Mouse (Mus musculus) neural tube, embryonic 12.5 days (tissue): ENCODE data around the gene Cox16. TPM values are rescaled to one million over a fixed set of nuclear protein-coding genes. Genes with fewer than 3 reads are reported as not detected.

Experiments
- ATAC-seq: fragments of 200-750 bp; cut with Nextera tagmentation; 2 replicates; pipeline ENCODE4 v1.8.0; 2017; ENCODE audit warnings: low read depth, mild to moderate bottlenecking, moderate TSS enrichment, moderate library complexity; ENCODE audit not compliant: low FRiP score
- H3K27ac ChIP-seq: fragments of 300-500 bp; sonication (generic); 2 replicates; pipeline ENCODE4 v1.5.1; 2016
- H3K27me3 ChIP-seq: fragments of 300-500 bp; sonication (generic); replicated peaks from 2 replicates; pipeline ENCODE4 v1.6.1; 2016; ENCODE audit warnings: mild to moderate bottlenecking
- H3K36me3 ChIP-seq: fragments of 300-500 bp; sonication (generic); 2 replicates; pipeline ENCODE4 v1.6.1; 2016; ENCODE audit warnings: mild to moderate bottlenecking
- H3K4me1 ChIP-seq: fragments of 300-500 bp; sonication (generic); 2 replicates; pipeline ENCODE4 v1.6.1; 2016
- H3K4me2 ChIP-seq: fragments of 300-500 bp; sonication (generic); replicated peaks from 2 replicates; pipeline ENCODE4 v1.6.1; 2016; ENCODE audit warnings: mild to moderate bottlenecking
- H3K4me3 ChIP-seq: fragments of 300-500 bp; sonication (generic); 2 replicates; pipeline ENCODE4 v1.5.1; 2016
- H3K9ac ChIP-seq: fragments of 300-500 bp; sonication (generic); 2 replicates; pipeline ENCODE4 v1.6.1; 2016; ENCODE audit warnings: mild to moderate bottlenecking
- H3K9me3 ChIP-seq: fragments of 300-500 bp; sonication (generic); 2 replicates; pipeline ENCODE4 v1.6.1; 2016; ENCODE audit warnings: mild to moderate bottlenecking
- WGBS: fragments of 180-500 bp; shearing (Covaris S2); methylation state at CpG from one replicate; pipeline ENCODE4 v1.1.7; 2016; 5-methylcytosine and 5-hydroxymethylcytosine counted together
- polyA plus RNA-seq: library from polyadenylated mRNA; unstranded; fragments of >200 nt; fragmentation: Nextera tagmentation; extraction: Ambion mirVana; gene quantifications from 2 replicates; pipeline ENCODE4 v1.2.1, GENCODE M21; 2016

The Cox16 gene
- polyA plus RNA-seq, 1 experiment from 2014 or later: 135 TPM

DNA sequence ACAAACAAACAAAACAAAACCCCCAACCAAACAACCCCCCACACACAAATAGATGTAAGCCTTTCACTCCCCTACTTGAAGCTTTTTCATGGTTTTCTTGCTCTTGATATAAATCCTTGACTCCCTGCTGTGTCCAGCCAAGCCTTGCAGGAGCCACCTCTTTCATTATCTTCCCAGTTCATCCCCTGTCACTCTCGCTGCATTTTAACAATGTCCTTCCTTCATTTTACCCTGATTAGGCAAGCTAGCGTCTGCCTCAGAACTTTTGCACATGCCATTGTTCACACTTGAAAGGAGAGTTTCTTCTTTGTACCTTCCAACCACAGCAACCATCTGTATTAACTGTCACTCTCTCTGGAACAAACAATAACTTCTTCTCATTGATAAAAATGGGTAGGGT is 167.1 kb downstream of the Cox16 start:
- H3K9ac ChIP-seq: no peak overlapping the region
- no peaks in the 10 kb centered on the region for H3K27me3 ChIP-seq
- H3K36me3 ChIP-seq: no peaks in the 10 kb centered on the region
- H3K27ac ChIP-seq: no peak overlapping the region
- no peak overlapping the region for H3K4me3 ChIP-seq
- H3K9me3 ChIP-seq: no peaks in the 10 kb centered on the region
- no peak for ATAC-seq
- WGBS: 9% methylated on average over 2 of the region's 2 CpGs
- H3K4me2 ChIP-seq: no peak overlapping the region
- no peaks in the 10 kb centered on the region; the same call in 1 of the 2 replicates for H3K4me1 ChIP-seq

DNA sequence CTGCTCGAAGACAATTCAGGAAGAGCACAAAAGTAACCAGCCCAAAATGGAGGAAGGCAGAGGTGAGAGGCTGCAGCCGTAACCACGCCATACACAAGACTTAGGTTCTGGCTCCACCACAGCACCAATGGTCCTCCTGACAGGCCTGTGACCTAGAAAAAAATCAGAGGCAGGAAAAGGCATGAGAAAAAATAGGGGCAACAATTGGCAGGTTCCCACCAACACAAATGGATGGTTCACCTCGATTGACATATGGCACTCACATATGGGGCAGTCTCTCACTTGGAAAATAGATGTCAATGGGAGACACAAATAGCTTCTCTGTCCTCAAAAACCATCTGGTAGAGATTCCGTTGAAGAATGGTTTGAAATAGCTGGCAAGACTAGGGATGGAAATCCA is 169.0 kb downstream of the Cox16 start:
- H3K36me3 ChIP-seq: no peaks in the 10 kb centered on the region
- H3K4me2 ChIP-seq: no peak overlapping the region
- H3K9me3 ChIP-seq: no peaks in the 10 kb centered on the region
- no peaks in the 10 kb centered on the region; the same call in 1 of the 2 replicates for H3K4me1 ChIP-seq
- 94% methylated on average over 5 of the region's 5 CpGs for WGBS
- no peak for ATAC-seq
- no peaks in the 10 kb centered on the region for H3K27me3 ChIP-seq
- no peak overlapping the region for H3K9ac ChIP-seq
- H3K4me3 ChIP-seq: no peak overlapping the region
- no peak overlapping the region for H3K27ac ChIP-seq

Other genes with a start within 250 kb of the Cox16 start
- 3.7 and 4.2 TPM in 2 replicates for gene Slc8a3, start 151.9 kb downstream of the Cox16 start, polyA plus RNA-seq
- 0.27 and 0.40 TPM in 2 replicates for gene Gm4787, start 105.7 kb downstream of the Cox16 start, polyA plus RNA-seq
- 0.66 and 0.88 TPM in 2 replicates for gene Adam4, start 63.2 kb downstream of the Cox16 start, polyA plus RNA-seq
- gene Gm20498, start 47.8 kb upstream of the Cox16 start, polyA plus RNA-seq: 30.5 and 30.9 TPM in 2 replicates
- gene Synj2bp, start 47.8 kb upstream of the Cox16 start, polyA plus RNA-seq: 35.4 and 36.2 TPM in 2 replicates
- 0.69 and 0.75 TPM in 2 replicates for gene Adam21, start 83.3 kb upstream of the Cox16 start, polyA plus RNA-seq
- gene Med6, start 109.9 kb upstream of the Cox16 start, polyA plus RNA-seq: 61.8 and 67.7 TPM in 2 replicates
- gene Ttc9, start 146.1 kb upstream of the Cox16 start, polyA plus RNA-seq: 6.4 and 7.0 TPM in 2 replicates